Mouse (Mus musculus): ENCODE measurements around the gene Iscu. TPM values are rescaled to one million over a fixed set of nuclear protein-coding genes. Genes with fewer than 3 reads are reported as not detected.

The Iscu gene
- total RNA-seq, 2 experiments from 2014 or later = 159 to 182 TPM

GRCm38 (mm10) chr5:113814111-113815040, 41.8 kb downstream of the Iscu start:
- no peak for DNase-seq (ENCODE audit: low spot score)

GRCm38 (mm10) chr5:113815041-113815389, 42.5 kb downstream of the Iscu start:
- DNase-seq (ENCODE audit: low spot score) = no peak

- peak; percentile 47 for DNase-seq (ENCODE audit: low spot score)
These were observed 43.1 kb downstream of the Iscu start for GRCm38 (mm10) chr5:113815638-113816152.

- DNase-seq (ENCODE audit: low spot score) = no peak
These were observed 46.0 kb downstream of the Iscu start for GRCm38 (mm10) chr5:113818572-113818971.

GRCm38 (mm10) chr5:113824228-113824627, 51.7 kb downstream of the Iscu start:
- DNase-seq (ENCODE audit: low spot score) = no peak

GRCm38 (mm10) chr5:113825558-113825957, 53.0 kb downstream of the Iscu start:
- DNase-seq (ENCODE audit: low spot score) = no peak

- no peak for DNase-seq (ENCODE audit: low spot score)
These were observed 54.1 kb downstream of the Iscu start for GRCm38 (mm10) chr5:113826619-113827018.

Other genes starting within 250 kb of the Iscu start
- gene Cmklr1, start 122.3 kb upstream of the Iscu start, total RNA-seq (2021) = 10 to 100 TPM; 12.4 to 14.9 TPM
- not detected for gene 1700069L16Rik, start 48.0 kb upstream of the Iscu start, total RNA-seq (2021)
- 1 to 10 TPM; 8.8 to 8.9 TPM for gene Ficd, start 36.9 kb upstream of the Iscu start, total RNA-seq (2021)
- gene Sart3, start 238 bp upstream of the Iscu start, total RNA-seq (2021) = 1 to 10 TPM; 6.8 to 8.3 TPM
- gene Tmem119, start 27.8 kb downstream of the Iscu start, total RNA-seq (2021) = 1 to 10 TPM in 1 of 2 experiments, under 1 TPM in 1; 0.93 to 1.1 TPM
- gene Selplg, start 59.9 kb downstream of the Iscu start, total RNA-seq (2021) = under 1 TPM; 0.85 to 0.87 TPM
- 10 to 100 TPM in 1 of 2 experiments, 1 to 10 TPM in 1; 8.9 to 12.7 TPM for gene Coro1c, start 136.0 kb downstream of the Iscu start, total RNA-seq (2021)
- gene Ssh1, start 221.1 kb downstream of the Iscu start, total RNA-seq (2021) = 1 to 10 TPM; 7.2 to 7.7 TPM
- not detected for gene Dao, start 231.0 kb downstream of the Iscu start, total RNA-seq (2021)

Measured in gastrocnemius, adult 18-20 months (tissue).